Mouse (Mus musculus): ENCODE measurements at regions not wholly inside any gene's neighbourhood (a gene's known extent, or its start where the extent isn't known, plus 50 kb on each side); places are given as distances from the start of the nearest gene placed in this dataset.
A peak's percentile ranks its signal among the peaks of the same experiment; 100 is the strongest.

DNA sequence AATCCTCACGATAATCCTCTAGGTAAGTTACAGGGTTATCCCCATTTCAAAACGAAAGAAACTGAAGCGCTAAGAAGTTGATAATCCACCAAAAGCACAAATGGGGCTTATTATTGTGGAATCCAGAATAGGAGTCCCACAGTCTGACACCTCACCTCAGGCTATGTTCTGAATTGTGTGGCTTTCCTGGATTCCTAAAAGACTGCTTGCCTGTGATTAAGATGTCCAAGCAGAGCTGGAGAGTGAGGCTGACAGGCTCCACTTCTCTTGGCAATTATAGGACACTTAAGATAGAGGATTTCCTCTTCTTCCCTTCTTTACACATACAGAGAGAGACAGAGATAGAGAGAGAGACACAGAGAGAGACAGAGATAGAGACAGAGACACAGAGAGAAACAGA, 515.7 kb upstream of the Mctp2 start:
- no peak for DNase-seq (ENCODE audit: low read depth, low spot score)
- TF ChIP-seq MXI1 (IDR thresholded peaks at IDR 0.05; ENCODE audit: low read depth, low read length): no peak
- TF ChIP-seq KAT2A (conservative IDR thresholded peaks at IDR 0.05; ENCODE audit: low read depth, low read length): no peak
- no peak for TF ChIP-seq CHD2 (IDR thresholded peaks at IDR 0.05; ENCODE audit: low read length)
- TF ChIP-seq CTCF (IDR thresholded peaks at IDR 0.05 in 2 of 3, conservative IDR thresholded peaks at IDR 0.05 in 1 of 3; ENCODE audit: control insufficient read depth in 1 of 3, insufficient read depth in 1 of 3, low read depth in 2 of 3, low read length in 3 of 3, poor library complexity in 1 of 3, severe bottlenecking in 1 of 3): no peak
- no peak for TF ChIP-seq SMC3 (IDR thresholded peaks at IDR 0.05; ENCODE audit: low read depth, low read length)
- TF ChIP-seq USF1 (IDR thresholded peaks at IDR 0.05; ENCODE audit: low read depth, low read length): no peak
- no peak for TF ChIP-seq E2F4 (IDR thresholded peaks at IDR 0.05; ENCODE audit: borderline replicate concordance, low read depth, low read length)
- no peak for TF ChIP-seq ZC3H11A (IDR thresholded peaks at IDR 0.05; ENCODE audit: low read depth, low read length)
- no peak overlapping the region for H3K4me3 ChIP-seq (ENCODE audit: control insufficient read depth in 1 of 2, insufficient read depth in 1 of 2, low read depth in 2 of 2, low read length in 2 of 2)
- H3K4me1 ChIP-seq (ENCODE audit: control insufficient read depth in 1 of 2, insufficient read depth in 2 of 2, low read length in 2 of 2): no peaks in the 10 kb centered on the region
- no peak overlapping the region for H3K9ac ChIP-seq (ENCODE audit: control insufficient read depth, low read depth, low read length, poor library complexity, severe bottlenecking)
- H3K27me3 ChIP-seq (ENCODE audit: control insufficient read depth in 1 of 2, insufficient read depth in 2 of 2, low read length in 2 of 2): no peaks in the 10 kb centered on the region
- no peak overlapping the region for H3K27ac ChIP-seq (ENCODE audit: control insufficient read depth, low read depth, low read length)
- no peaks in the 10 kb centered on the region for H3K9me3 ChIP-seq (replicated peaks; ENCODE audit: insufficient read depth, low read length)
- H3K79me2 ChIP-seq (ENCODE audit: control insufficient read depth, insufficient read depth, low read length, poor library complexity): no peaks in the 10 kb centered on the region
- no peaks in the 10 kb centered on the region for H3K36me3 ChIP-seq (ENCODE audit: control insufficient read depth in 1 of 2, insufficient read depth in 2 of 2, low read length in 2 of 2)

DNA sequence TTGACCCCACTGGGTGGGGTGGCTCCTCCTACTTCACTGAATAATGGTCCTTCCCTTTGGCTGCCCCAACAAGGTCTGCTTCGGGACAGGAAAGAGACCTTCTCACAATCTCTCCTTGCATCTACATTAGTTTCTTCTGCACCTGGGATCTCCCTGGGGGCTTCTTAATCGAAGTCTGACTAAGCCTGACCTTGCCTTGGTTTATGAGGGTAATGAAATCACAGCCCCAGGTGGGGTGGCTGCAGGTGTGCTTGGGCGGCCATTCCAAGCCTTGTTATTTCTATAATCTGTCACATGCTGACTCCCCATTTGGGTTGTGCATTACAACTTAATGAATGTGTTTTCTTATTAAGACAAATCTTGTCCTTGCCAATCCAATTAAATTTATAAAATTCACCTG, 520.2 kb upstream of the Mctp2 start:
- Histone ChIP-seq H3K79me2 (ENCODE audit: control insufficient read depth, insufficient read depth, low read length, poor library complexity) (no peaks in the 10 kb centered on the region), H3K4me3 (ENCODE audit: control insufficient read depth in 1 of 2, insufficient read depth in 1 of 2, low read depth in 2 of 2, low read length in 2 of 2) (no peak overlapping the region), H3K27me3 (ENCODE audit: control insufficient read depth in 1 of 2, insufficient read depth in 2 of 2, low read length in 2 of 2) (no peaks in the 10 kb centered on the region), H3K9me3 (replicated peaks; ENCODE audit: insufficient read depth, low read length) (no peaks in the 10 kb centered on the region), H3K9ac (ENCODE audit: control insufficient read depth, low read depth, low read length, poor library complexity, severe bottlenecking) (no peak overlapping the region), H3K27ac (ENCODE audit: control insufficient read depth, low read depth, low read length) (no peak overlapping the region), H3K4me1 (ENCODE audit: control insufficient read depth in 1 of 2, insufficient read depth in 2 of 2, low read length in 2 of 2) (no peaks in the 10 kb centered on the region), H3K36me3 (ENCODE audit: control insufficient read depth in 1 of 2, insufficient read depth in 2 of 2, low read length in 2 of 2) (no peaks in the 10 kb centered on the region)
- no peak for TF ChIP-seq ETS1 (IDR thresholded peaks at IDR 0.05; ENCODE audit: low read depth, low read length)
- no peak for TF ChIP-seq SMC3 (IDR thresholded peaks at IDR 0.05; ENCODE audit: low read depth, low read length)
- TF ChIP-seq ZMIZ1 (IDR thresholded peaks at IDR 0.05; ENCODE audit: low read depth, low read length): no peak
- no peak for TF ChIP-seq CTCF (IDR thresholded peaks at IDR 0.05 in 2 of 3, conservative IDR thresholded peaks at IDR 0.05 in 1 of 3; ENCODE audit: control insufficient read depth in 1 of 3, insufficient read depth in 1 of 3, low read depth in 2 of 3, low read length in 3 of 3, poor library complexity in 1 of 3, severe bottlenecking in 1 of 3)
- no peak for TF ChIP-seq POLR2AphosphoS2 (IDR thresholded peaks at IDR 0.05; ENCODE audit: low read length)
- no peak for TF ChIP-seq CHD1 (IDR thresholded peaks at IDR 0.05; ENCODE audit: low read depth, low read length)
- no peak for TF ChIP-seq GATA1 (IDR thresholded peaks at IDR 0.05; ENCODE audit: low read depth, low read length)
- TF ChIP-seq JUND (IDR thresholded peaks at IDR 0.05; ENCODE audit: low read depth, low read length): no peak
- TF ChIP-seq ZKSCAN1 (IDR thresholded peaks at IDR 0.05; ENCODE audit: low read depth, low read length): no peak
- no peak for DNase-seq (ENCODE audit: low read depth, low spot score)

DNA sequence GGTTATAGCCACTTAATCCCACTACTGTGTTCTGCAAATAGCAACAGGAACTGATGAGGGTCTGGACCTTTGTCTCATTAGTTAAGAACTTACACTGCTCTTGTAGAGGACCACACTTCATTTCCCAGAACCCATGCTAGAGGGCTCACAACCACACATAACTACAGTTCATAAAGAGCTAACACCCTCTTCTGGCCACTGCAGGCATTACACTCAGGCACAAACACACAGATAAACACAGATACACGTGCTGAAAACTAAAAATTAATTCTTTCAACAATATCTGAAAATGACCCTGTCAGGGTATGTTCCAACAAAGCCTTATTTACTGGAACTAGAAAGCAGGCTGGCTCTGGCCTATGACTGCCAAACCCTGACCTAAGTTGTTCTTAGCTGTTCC, 529.0 kb upstream of the Mctp2 start:
- Histone ChIP-seq H3K9me3 (replicated peaks; ENCODE audit: insufficient read depth, low read length) (no peaks in the 10 kb centered on the region), H3K9ac (ENCODE audit: control insufficient read depth, low read depth, low read length, poor library complexity, severe bottlenecking) (no peak overlapping the region), H3K27me3 (ENCODE audit: control insufficient read depth in 1 of 2, insufficient read depth in 2 of 2, low read length in 2 of 2) (no peaks in the 10 kb centered on the region), H3K4me1 (ENCODE audit: control insufficient read depth in 1 of 2, insufficient read depth in 2 of 2, low read length in 2 of 2) (no peaks in the 10 kb centered on the region), H3K36me3 (ENCODE audit: control insufficient read depth in 1 of 2, insufficient read depth in 2 of 2, low read length in 2 of 2) (no peaks in the 10 kb centered on the region), H3K4me3 (ENCODE audit: control insufficient read depth in 1 of 2, insufficient read depth in 1 of 2, low read depth in 2 of 2, low read length in 2 of 2) (no peak overlapping the region), H3K27ac (ENCODE audit: control insufficient read depth, low read depth, low read length) (no peak overlapping the region), H3K79me2 (ENCODE audit: control insufficient read depth, insufficient read depth, low read length, poor library complexity) (no peaks in the 10 kb centered on the region)
- TF ChIP-seq CTCF (IDR thresholded peaks at IDR 0.05 in 2 of 3, conservative IDR thresholded peaks at IDR 0.05 in 1 of 3; ENCODE audit: control insufficient read depth in 1 of 3, insufficient read depth in 1 of 3, low read depth in 2 of 3, low read length in 3 of 3, poor library complexity in 1 of 3, severe bottlenecking in 1 of 3) (peak in 1 of 3 experiments; percentile 16; a peak in 1 of 6 replicates), MYC (IDR thresholded peaks at IDR 0.05; ENCODE audit: low read depth, low read length) (no peak), JUND (IDR thresholded peaks at IDR 0.05; ENCODE audit: low read depth, low read length) (no peak)
- no peak for DNase-seq (ENCODE audit: low read depth, low spot score)

Measured in MEL (cell line).